Mouse (Mus musculus) regulatory T cell (primary cell): Measurements from ENCODE around the gene Tex52.

Experiments used
- in situ Hi-C: fragments of 300-600 bp; cut with MboI, MseI; formaldehyde crosslinking; loops from one replicate; pipeline ENCODE4 v1.15.1; 2025; ENCODE audit warnings: high pct_unique_total_duplicates

Tex52 gene

DNA sequence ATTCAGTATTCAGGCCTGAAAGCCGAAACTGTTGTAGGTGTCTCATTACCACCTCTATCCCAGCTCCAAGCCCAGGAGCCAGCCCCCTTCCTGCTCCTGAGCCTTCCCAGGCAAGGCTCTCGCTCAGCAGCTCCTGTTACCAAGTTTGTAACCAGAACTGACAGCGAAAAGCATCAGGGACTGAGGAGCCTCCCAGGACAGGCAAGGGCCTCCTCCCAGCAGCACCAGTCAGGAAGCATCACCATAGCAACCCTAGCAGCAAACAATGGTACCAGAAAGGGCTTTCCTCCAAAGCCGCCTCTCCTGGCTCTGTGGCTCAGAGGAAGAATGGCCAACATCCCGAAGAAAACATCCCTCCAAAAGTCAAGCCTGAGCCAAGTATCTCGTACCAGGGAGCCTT is at the start of gene Tex52, which contains the start of gene Gm44596:
Gene Tex52, plus strand, starts transcription at position 265 of the 400 bp plus-strand sequence.
Gene Gm44596, plus strand, starts transcription at position 312 of the 400 bp plus-strand sequence.
- in situ Hi-C loops, result no loop called here

DNA sequence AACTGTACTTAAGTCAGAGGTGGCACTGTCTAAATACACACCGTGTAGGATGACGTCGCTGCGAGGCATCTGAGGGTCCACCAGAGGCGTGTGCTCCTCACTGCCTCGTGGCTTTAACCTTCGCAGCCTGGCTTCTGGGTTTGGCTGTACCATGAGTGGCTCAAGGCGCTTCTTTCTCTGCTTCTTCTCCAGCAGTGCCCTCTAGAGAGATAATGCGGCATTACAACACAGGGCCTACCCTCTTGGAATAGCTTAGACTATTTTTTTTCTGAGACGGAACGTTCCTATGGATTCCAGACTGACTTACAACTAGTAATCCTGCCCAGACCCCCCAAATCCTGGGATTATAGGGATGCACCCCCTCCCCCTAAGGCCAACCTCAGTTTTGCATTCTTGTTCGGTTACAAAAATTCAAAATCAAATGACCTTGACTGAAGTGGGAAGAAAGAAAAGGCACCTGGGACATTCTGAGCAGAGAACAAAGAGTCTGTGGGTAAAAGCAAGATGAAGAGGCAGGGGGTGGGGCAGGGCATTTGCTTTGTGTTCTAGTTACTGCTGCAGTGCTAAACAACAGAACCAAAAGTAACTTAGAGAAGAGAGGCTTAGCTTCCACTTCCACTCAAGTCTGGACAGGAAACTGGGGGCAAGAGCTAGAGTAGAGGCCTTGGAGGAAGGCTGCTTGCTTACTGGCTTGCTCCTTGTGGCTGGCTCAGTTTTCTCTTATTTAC is 40.7 kb upstream of the Tex52 start:
- in situ Hi-C loops, result no loop called here

DNA sequence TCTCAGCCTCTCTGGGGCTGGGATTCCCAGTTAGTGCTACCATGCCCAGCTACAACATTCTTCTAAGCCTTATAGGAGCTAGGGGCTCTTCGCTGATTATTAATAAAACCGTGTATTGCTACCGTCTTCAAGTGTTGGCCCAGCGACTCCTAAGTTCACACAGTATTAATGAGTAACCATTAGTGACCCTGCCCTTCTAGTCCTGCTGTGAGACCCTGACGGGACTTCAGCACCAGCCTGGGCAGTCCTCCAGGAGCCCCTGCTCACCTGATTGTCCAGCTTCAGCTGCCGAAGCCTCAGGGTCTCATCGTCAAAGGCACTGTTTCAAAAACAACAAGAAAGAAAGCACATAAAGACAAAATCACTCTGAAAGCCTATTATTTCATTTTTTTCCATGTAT is 37.8 kb upstream of the Tex52 start:
- in situ Hi-C loops, result no loop called here

DNA sequence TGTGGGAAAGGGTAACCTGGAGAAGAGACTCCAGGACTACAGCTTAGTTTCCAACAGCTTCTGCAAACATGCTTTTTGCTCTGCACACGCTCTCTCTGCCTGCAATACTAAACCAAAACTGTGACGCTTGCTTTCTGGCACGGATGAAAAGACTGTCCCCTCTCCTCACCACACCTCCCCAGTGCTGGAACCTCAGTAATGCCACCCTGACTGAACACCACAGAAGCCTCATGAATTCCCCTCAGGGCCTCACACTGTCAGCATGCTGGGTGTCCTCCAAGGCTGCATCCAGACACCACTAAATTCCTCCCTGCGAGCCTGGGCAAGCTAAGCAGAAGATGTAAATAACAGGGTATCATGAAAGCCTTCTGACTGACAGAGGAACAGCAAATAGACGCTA is 36.4 kb upstream of the Tex52 start:
- in situ Hi-C loops, result no loop called here

- in situ Hi-C loops, result no loop called here
Observed at GRCm38 (mm10) chr6:128341956-128342723, 33.1 kb upstream of the Tex52 start.

DNA sequence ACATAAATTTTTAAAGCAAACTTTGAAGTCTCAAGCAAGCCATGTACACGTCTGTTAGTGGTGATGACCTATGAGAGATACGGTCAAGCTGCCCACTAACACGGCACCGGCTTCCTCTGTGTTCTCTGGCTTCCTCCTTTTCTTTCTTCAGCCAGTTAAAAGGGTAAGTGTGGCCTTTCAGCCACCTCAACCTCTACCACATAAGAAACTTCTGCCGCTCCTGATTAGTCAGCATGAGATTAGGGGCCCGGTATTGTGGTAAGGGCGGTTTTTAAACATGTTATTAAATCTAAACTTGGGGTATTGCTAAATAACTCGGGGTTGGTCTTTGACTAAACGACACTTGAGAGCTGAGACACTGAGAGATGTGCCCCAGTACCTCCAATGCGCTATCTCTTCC is 29.6 kb upstream of the Tex52 start:
- in situ Hi-C loops, result no loop called here

DNA sequence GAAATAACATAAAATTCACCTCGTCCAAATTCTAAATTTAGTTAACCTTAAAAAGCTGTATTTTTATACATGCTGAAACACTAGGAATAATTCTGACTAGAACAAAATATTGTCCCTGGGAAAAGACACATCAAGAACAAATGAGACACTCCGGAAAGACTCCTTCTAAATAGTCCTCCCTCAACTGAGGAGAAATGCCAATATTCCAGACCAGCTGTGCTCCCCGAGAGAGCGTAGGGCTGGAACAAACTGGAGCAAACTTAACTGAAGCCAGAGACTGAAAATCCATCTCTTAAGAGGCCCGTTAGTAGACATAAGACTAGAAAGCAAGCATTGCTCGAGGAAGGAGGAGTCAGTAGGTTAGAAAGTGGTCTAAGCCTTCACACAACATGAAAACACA is 28.5 kb upstream of the Tex52 start:
- in situ Hi-C loops, result no loop called here

DNA sequence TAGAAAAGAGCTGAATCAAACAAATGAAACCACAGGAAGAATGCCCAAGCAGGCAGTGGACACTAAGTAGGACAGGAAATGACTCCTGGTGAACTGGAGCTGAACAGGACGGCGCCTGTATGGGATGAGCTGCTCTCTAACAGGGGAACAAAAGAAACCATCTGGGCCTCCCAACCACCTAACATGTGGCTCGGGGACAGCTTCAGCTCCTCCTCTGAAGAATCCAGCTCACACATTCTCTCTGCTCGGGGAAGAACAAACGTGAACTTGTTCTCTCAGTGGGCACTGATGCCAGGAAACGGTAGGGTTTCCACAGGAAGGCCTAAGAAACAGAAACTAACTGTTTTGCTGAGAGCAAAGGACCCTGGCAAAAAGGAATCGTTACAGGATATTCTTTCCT is 25.5 kb upstream of the Tex52 start:
- in situ Hi-C loops, result no loop called here

- in situ Hi-C loops, result no loop called here
Observed at GRCm38 (mm10) chr6:128354140-128354539, 21.1 kb upstream of the Tex52 start.

DNA sequence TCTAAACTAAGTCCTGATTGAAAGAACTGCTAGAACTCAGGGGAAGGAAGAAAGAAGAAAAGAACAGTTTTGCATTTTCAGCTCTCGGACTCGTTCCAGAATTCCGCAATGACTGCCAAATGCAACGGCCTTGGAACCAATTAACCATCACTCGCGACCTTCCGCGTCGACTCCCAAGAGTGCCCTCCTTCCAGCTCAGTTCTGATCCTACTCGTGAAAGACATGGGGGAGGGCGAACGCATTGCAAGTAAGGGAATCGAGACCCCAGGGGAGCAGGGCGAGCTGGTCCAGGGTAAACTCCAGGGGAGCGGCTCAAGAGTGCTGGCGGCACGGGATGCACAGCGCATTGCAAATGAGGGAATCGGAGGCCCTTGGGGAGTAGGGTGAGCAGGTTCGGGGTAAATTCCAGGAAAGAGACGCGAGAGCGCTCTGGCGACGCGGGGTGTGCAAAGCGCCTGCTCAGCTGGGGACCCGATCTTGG is 20.0 kb upstream of the Tex52 start:
- in situ Hi-C loops, result no loop called here

DNA sequence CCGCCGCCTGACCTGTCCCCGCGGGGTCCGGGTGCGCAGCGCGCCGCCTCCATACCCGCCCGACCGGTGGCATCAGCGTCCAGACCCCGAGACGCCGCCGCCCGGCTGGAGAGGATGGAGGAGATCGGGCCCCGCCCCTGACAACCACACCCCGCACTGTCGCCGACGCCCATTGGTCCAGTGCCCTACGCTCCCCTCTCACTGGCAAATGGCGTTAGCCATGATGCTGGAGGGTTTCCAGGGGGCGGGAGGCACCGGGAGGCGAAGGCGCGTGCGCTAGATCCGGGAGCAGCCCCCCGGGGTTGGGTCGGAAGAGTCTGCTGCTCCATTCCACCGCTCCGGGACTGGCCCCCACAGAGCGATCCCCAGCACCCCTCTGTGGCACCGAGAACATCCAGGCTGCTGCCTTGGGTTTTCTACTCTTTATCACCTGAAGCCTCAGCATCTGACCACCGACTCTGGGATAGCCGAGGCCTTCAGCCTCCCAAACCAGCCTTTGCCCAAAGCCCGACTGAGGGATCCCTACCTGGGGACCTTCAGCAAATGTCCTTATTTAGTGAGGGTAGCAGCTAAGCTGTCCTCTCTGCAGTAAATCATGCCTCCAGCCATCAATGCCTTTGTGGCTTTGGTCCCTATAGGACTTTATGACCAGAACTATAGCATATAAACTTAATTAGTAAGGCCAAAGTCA is 19.4 kb upstream of the Tex52 start, which contains the start of gene Tulp3:
Gene Tulp3, minus strand, starts transcription at position 126 of the 691 bp plus-strand sequence.
- in situ Hi-C loops, result no loop called here

DNA sequence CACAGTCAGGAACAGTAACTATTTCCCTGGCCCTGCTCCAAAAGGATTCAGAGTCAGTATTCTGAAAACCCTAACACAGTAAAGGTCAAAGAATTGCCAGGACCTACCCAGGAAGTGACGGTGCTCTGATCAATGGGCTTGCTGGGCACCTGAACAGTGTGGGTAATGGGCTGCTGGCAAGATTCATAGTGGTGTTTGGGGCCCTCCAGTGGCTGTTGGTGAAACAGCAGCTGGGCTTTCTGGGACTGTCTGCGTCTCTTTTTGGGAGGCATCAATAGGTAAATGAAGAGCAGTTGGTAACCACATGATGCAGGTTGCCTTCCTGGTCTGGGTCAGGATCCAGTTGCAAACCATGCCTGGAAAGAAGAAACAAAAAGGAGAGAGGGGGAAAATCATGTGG is 16.3 kb upstream of the Tex52 start:
- in situ Hi-C loops, result no loop called here

DNA sequence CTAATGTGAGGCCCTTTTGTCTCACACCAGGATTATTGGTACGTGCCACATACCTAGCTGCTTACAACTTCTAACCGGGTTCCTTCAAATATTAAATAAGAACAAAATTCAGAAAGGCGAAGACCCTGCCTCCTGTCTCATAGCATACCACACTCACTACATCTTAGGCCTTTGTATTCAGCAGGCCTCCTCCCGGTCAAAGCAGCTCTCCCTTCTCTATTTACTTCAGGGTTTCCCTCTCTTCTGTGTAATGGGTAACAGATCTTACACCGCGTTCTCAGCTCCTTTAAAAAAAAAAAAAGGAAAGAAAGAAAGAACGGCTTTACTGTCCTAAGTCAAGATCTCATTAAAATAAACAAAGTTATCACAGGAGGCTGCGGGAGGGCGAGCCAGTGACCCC is 13.4 kb upstream of the Tex52 start:
- in situ Hi-C loops, result loop anchor here (5.0 kb wide), 1 partner anchor 50 kb away; no protein-coding TSS in a partner anchor

DNA sequence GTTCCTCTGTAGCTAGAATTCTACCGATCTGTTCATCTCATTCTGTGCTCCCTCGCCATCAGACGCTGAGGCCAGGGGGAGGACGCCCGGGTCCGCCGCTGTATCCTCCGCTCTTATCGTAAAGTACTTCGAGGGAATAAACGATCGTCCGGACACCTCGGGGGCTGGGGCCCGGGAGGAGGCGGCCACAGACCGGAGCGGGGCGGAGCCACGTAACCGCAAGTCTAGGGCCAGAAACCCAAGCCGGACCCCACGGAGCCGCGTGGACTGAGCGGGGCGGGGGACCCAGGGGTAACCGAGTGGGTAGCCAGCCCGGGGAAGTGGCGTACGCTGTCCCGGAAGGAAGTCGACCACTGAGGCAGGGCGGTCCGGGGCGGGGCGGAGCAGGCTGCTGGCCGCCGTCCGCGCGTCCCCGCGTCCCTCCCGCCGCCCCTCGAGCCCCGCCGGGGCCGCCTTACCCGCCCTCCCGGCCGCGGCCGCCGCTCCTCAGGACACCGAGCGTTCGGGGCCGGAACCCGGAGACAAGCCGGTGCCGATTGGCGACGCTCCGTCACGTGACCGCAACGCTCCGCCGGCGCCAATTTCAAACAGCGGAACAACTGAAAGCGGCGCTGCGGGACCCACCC is 12.8 kb upstream of the Tex52 start, which contains the start of the genes Rhno1 and Foxm1:
Gene Rhno1, minus strand, starts transcription at position 531 of the 626 bp plus-strand sequence.
Gene Foxm1, plus strand, starts transcription at position 587 of the 626 bp plus-strand sequence.
- in situ Hi-C loops, result loop anchor here (5.0 kb wide), 1 partner anchor 50 kb away; no protein-coding TSS in a partner anchor

GRCm38 (mm10) chr6:128363007-128363825 is 12.0 kb upstream of the Tex52 start:
- in situ Hi-C loops, result loop anchor here (5.0 kb wide), 1 partner anchor 49 kb away; no protein-coding TSS in a partner anchor

GRCm38 (mm10) chr6:128364721-128365120 is 10.5 kb upstream of the Tex52 start:
- in situ Hi-C loops, result loop anchor here (5.0 kb wide), 1 partner anchor 48 kb away; no protein-coding TSS in a partner anchor

GRCm38 (mm10) chr6:128366466-128366865 is 8.8 kb upstream of the Tex52 start:
- in situ Hi-C loops, result no loop called here

DNA sequence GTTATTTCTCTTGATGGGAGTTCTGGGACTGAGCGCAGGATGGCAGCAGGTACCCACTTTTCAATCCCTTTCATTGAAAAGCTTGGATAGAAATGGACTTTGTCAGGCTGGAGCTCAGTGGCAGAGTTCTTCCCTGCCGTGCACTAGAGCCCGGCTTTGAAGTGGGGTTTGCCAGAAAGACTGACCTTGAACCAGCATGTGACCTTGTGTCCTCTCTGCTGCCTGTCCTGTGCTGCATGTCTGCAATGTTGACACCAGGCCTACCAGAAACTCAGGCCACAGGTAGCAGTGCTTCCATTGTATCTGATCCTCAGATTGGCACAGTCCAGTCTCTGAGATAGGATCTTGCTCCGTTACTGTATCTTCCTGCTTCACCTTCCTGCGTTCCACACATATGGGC is 5.2 kb upstream of the Tex52 start:
- in situ Hi-C loops, result no loop called here

GRCm38 (mm10) chr6:128376371-128377085 is 1.3 kb downstream of the Tex52 start:
- in situ Hi-C loops, result no loop called here

GRCm38 (mm10) chr6:128379636-128380035 is 4.4 kb downstream of the Tex52 start:
- in situ Hi-C loops, result no loop called here
